Mouse (Mus musculus) MEL (cell line): Measurements from ENCODE around the gene Derl3. TPM values are rescaled to one million over a fixed set of nuclear protein-coding genes. Genes with fewer than 3 reads are reported as not detected.
A peak's percentile ranks its signal among the peaks of the same experiment; 100 is the strongest.

Source experiments
- DNase-seq: peaks from one replicate; pipeline ENCODE4 v3.0.0; 2011; ENCODE audit warnings: low read depth, low spot score
- H3K27ac ChIP-seq: 2 replicates; pipeline ENCODE4 v1.5.1; 2012; ENCODE audit warnings: low read depth, mild to moderate bottlenecking, control low read depth, low read length, moderate library complexity; ENCODE audit not compliant: control insufficient read depth
- H3K27me3 ChIP-seq, 2 experiments: fragments of 150-350 bp in 1 of 2; sonication (generic) in 1 of 2; 2 replicates each; pipeline ENCODE4 v1.6.1; 2012; ENCODE audit warnings: low read length in 2 of 2, mild to moderate bottlenecking in 2 of 2, improper control_type of control experiment in 1 of 2, moderate library complexity in 1 of 2; ENCODE audit not compliant: insufficient read depth in 2 of 2, control insufficient read depth in 1 of 2
- H3K36me3 ChIP-seq, 2 experiments: 2 replicates each; pipeline ENCODE4 v1.6.1; 2012 to 2014; ENCODE audit warnings: low read length in 2 of 2, improper control_type of control experiment in 1 of 2, inconsistent platforms in 1 of 2, mild to moderate bottlenecking in 1 of 2; ENCODE audit not compliant: insufficient read depth in 2 of 2, control insufficient read depth in 1 of 2
- H3K4me1 ChIP-seq, 2 experiments: fragments of 150-350 bp in 1 of 2; sonication (generic) in 1 of 2; 2 replicates each; pipeline ENCODE4 v1.6.1; 2012; ENCODE audit warnings: low read length in 2 of 2, improper control_type of control experiment in 1 of 2, mild to moderate bottlenecking in 1 of 2; ENCODE audit not compliant: insufficient read depth in 2 of 2, control insufficient read depth in 1 of 2
- H3K4me3 ChIP-seq, 2 experiments: fragments of 150-350 bp in 1 of 2; sonication (generic) in 1 of 2; 2 replicates each; pipeline ENCODE4 v1.5.1; 2012; ENCODE audit warnings: low read depth in 2 of 2, low read length in 2 of 2, mild to moderate bottlenecking in 2 of 2, moderate library complexity in 2 of 2, control low read depth in 1 of 2, improper control_type of control experiment in 1 of 2; ENCODE audit not compliant: control insufficient read depth in 1 of 2, insufficient read depth in 1 of 2
- H3K79me2 ChIP-seq: 2 replicates; pipeline ENCODE4 v1.6.1; 2012; ENCODE audit warnings: mild to moderate bottlenecking, low read length, moderate library complexity; ENCODE audit not compliant: control insufficient read depth, poor library complexity, insufficient read depth
- H3K9ac ChIP-seq: 2 replicates; pipeline ENCODE4 v1.6.1; 2012; ENCODE audit warnings: low read depth, mild to moderate bottlenecking, control low read depth, low read length, moderate library complexity; ENCODE audit not compliant: control insufficient read depth, poor library complexity, severe bottlenecking
- H3K9me3 ChIP-seq: fragments of 150-350 bp; sonication (generic); replicated peaks from 2 replicates; pipeline ENCODE4 v1.6.1; 2012; ENCODE audit warnings: mild to moderate bottlenecking, low read length, improper control_type of control experiment, moderate library complexity; ENCODE audit not compliant: insufficient read depth
- BHLHE40 ChIP-seq: IDR thresholded peaks from 2 replicates; pipeline ENCODE4 v1.6.1; 2012; ENCODE audit warnings: low read depth, mild to moderate bottlenecking, inconsistent platforms, low read length, improper control_type of control experiment, borderline replicate concordance
- CHD1 ChIP-seq: IDR thresholded peaks from 2 replicates; pipeline ENCODE4 v1.6.1; 2012; ENCODE audit warnings: low read depth, mild to moderate bottlenecking, inconsistent platforms, low read length, improper control_type of control experiment
- CHD2 ChIP-seq: IDR thresholded peaks from 2 replicates; pipeline ENCODE4 v1.6.1; 2011; ENCODE audit warnings: low read length, improper control_type of control experiment
- ELF1 ChIP-seq: IDR thresholded peaks from 2 replicates; pipeline ENCODE4 v1.6.1; 2014; ENCODE audit warnings: low read depth, mild to moderate bottlenecking, inconsistent platforms, low read length, improper control_type of control experiment, moderate library complexity
- EP300 ChIP-seq, 2 experiments: IDR thresholded peaks; 2 replicates each; pipeline ENCODE4 v1.6.1; 2011; ENCODE audit warnings: improper control_type of control experiment in 2 of 2, low read length in 2 of 2, low read depth in 1 of 2, mild to moderate bottlenecking in 1 of 2
- GABPA ChIP-seq: IDR thresholded peaks from 2 replicates; pipeline ENCODE4 v1.6.1; 2012; ENCODE audit warnings: low read depth, mild to moderate bottlenecking, inconsistent platforms, low read length, improper control_type of control experiment, moderate library complexity
- GATA1 ChIP-seq: IDR thresholded peaks from 2 replicates; pipeline ENCODE4 v1.6.1; 2011; ENCODE audit warnings: low read depth, low read length, improper control_type of control experiment
- JUND ChIP-seq: IDR thresholded peaks from 2 replicates; pipeline ENCODE4 v1.6.1; 2011; ENCODE audit warnings: low read depth, mild to moderate bottlenecking, improper control_type of control experiment, low read length
- MAZ ChIP-seq: IDR thresholded peaks from 2 replicates; pipeline ENCODE4 v1.6.1; 2012; ENCODE audit warnings: low read depth, mild to moderate bottlenecking, inconsistent platforms, low read length, improper control_type of control experiment
- MEF2A ChIP-seq: IDR thresholded peaks from 2 replicates; pipeline ENCODE4 v1.6.1; 2014; ENCODE audit warnings: low read depth, mild to moderate bottlenecking, inconsistent platforms, low read length, improper control_type of control experiment; ENCODE audit not compliant: poor library complexity, insufficient replicate concordance, severe bottlenecking; ENCODE audit errors: extremely low read depth
- NRF1 ChIP-seq: IDR thresholded peaks from 2 replicates; pipeline ENCODE4 v1.6.1; 2014; ENCODE audit warnings: low read depth, mild to moderate bottlenecking, inconsistent platforms, low read length, improper control_type of control experiment, moderate library complexity; ENCODE audit not compliant: poor library complexity, insufficient read depth, severe bottlenecking
- POLR2AphosphoS2 ChIP-seq: IDR thresholded peaks from 2 replicates; pipeline ENCODE4 v1.6.1; 2011; ENCODE audit warnings: low read length, improper control_type of control experiment
- POLR2AphosphoS5 ChIP-seq: IDR thresholded peaks from 2 replicates; pipeline ENCODE4 v1.6.1; 2012; ENCODE audit warnings: low read depth, borderline replicate concordance, mild to moderate bottlenecking, inconsistent platforms, low read length, moderate library complexity, mixed read lengths
- RAD21 ChIP-seq: IDR thresholded peaks from 2 replicates; pipeline ENCODE4 v1.6.1; 2011; ENCODE audit warnings: mild to moderate bottlenecking, low read depth, low read length, improper control_type of control experiment
- RCOR1 ChIP-seq: IDR thresholded peaks from 2 replicates; pipeline ENCODE4 v1.6.1; 2012; ENCODE audit warnings: low read depth, mild to moderate bottlenecking, inconsistent platforms, low read length, improper control_type of control experiment
- SIN3A ChIP-seq: IDR thresholded peaks from 2 replicates; pipeline ENCODE4 v1.6.1; 2012; ENCODE audit warnings: low read length, improper control_type of control experiment, inconsistent platforms
- SMC3 ChIP-seq: IDR thresholded peaks from 2 replicates; pipeline ENCODE4 v1.6.1; 2011; ENCODE audit warnings: low read depth, low read length, improper control_type of control experiment
- TAL1 ChIP-seq: IDR thresholded peaks from 2 replicates; pipeline ENCODE4 v1.6.1; 2012; ENCODE audit warnings: mild to moderate bottlenecking, inconsistent platforms, low read length, moderate library complexity, mixed read lengths
- TCF12 ChIP-seq: IDR thresholded peaks from 2 replicates; pipeline ENCODE4 v1.6.1; 2014; ENCODE audit warnings: low read depth, mild to moderate bottlenecking, inconsistent platforms, low read length, improper control_type of control experiment, moderate library complexity
- UBTF ChIP-seq: IDR thresholded peaks from 2 replicates; pipeline ENCODE4 v1.6.1; 2012; ENCODE audit warnings: low read depth, mild to moderate bottlenecking, inconsistent platforms, low read length, improper control_type of control experiment, moderate library complexity, borderline replicate concordance; ENCODE audit not compliant: insufficient read depth
- USF1 ChIP-seq: IDR thresholded peaks from 2 replicates; pipeline ENCODE4 v1.6.1; 2014; ENCODE audit warnings: low read depth, mild to moderate bottlenecking, inconsistent platforms, low read length, improper control_type of control experiment, moderate library complexity
- USF2 ChIP-seq, 2 experiments: IDR thresholded peaks; 2 replicates each; pipeline ENCODE4 v1.6.1; 2011 to 2012; ENCODE audit warnings: improper control_type of control experiment in 2 of 2, low read length in 2 of 2, borderline replicate concordance in 1 of 2, inconsistent platforms in 1 of 2, low read depth in 1 of 2, mild to moderate bottlenecking in 1 of 2; ENCODE audit not compliant: insufficient read depth in 1 of 2
- ZC3H11A ChIP-seq: IDR thresholded peaks from 2 replicates; pipeline ENCODE4 v1.6.1; 2012; ENCODE audit warnings: low read depth, mild to moderate bottlenecking, inconsistent platforms, low read length, improper control_type of control experiment
- ZKSCAN1 ChIP-seq: IDR thresholded peaks from 2 replicates; pipeline ENCODE4 v1.6.1; 2012; ENCODE audit warnings: low read depth, mild to moderate bottlenecking, inconsistent platforms, low read length, improper control_type of control experiment, moderate library complexity
- polyA plus RNA-seq, 2 experiments: library from polyadenylated mRNA; stranded (reverse) in 1 of 2; unstranded in 1 of 2; fragments of >175 nt in 1 of 2; fragments of >200 nt in 1 of 2; gene quantifications; 2 replicates each; pipeline versions ENCODE4 v1.2.1 to v1.2.4; 2012; ENCODE audit warnings: low replicate concordance in 2 of 2, low read depth in 1 of 2; ENCODE audit not compliant: insufficient read length in 2 of 2, insufficient read depth in 1 of 2, missing spikeins in 1 of 2
- total RNA-seq: library from RNA; depleted of rRNA; stranded (reverse); fragments of 300-350 nt; gene quantifications from 2 replicates; pipeline ENCODE4 v1.2.3, GENCODE M21; 2012

Gene Derl3
- total and polyA plus RNA-seq, 3 experiments, result 0.69 to 1.5 TPM; not detected in 1

DNA sequence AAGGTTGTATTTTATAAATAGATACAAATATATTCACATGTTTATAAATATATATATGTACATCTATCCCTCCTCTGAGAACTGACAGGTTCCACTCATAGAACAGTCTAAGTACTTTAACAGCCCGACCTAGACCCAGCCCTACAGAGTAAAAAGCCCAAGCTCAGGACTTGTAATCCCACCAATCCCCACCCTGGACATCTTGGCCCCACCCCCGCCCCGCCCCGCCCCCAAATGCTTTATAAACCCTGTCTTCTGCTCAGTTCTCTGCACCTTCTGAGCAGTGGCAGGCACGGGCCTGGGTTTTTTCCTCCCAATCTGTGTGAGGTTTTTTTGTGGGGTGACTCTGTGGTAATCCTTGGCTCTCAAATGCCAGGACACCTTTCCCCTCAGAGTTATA, 39.1 kb upstream of the Derl3 start:
- H3K27ac ChIP-seq, result no peak overlapping the region
- H3K79me2 ChIP-seq, result peaks cover 8% of the 10 kb centered on the region
- peaks cover 0 to 9% of the 10 kb centered on the region in 2 experiments; a peak in 2 of 4 replicates for H3K36me3 ChIP-seq
- no peak overlapping the region for H3K4me3 ChIP-seq
- peaks cover 0 to 9% of the 10 kb centered on the region in 2 experiments; a peak in 1 of 4 replicates for H3K4me1 ChIP-seq
- DNase-seq, result peak; percentile 59
- no peak for TF ChIP-seq NRF1
- TF ChIP-seq MAZ, result no peak
- TF ChIP-seq UBTF, result no peak
- TF ChIP-seq TCF12, result no peak
- TF ChIP-seq CHD1, result no peak
- TF ChIP-seq GABPA, result no peak
- no peak for TF ChIP-seq GATA1
- TF ChIP-seq ZC3H11A, result no peak
- no peak for TF ChIP-seq JUND
- TF ChIP-seq SIN3A, result no peak
- TF ChIP-seq MEF2A, result no peak
- TF ChIP-seq POLR2AphosphoS5, result no peak
- TF ChIP-seq SMC3, result no peak
- TF ChIP-seq BHLHE40, result no peak
- no peak for TF ChIP-seq USF2 (IDR thresholded peaks at IDR 0.05; ENCODE audit: borderline replicate concordance in 1 of 2, insufficient read depth in 1 of 2, low read depth in 1 of 2, low read length in 2 of 2)
- no peak for TF ChIP-seq ELF1
- TF ChIP-seq EP300 (IDR thresholded peaks at IDR 0.05; ENCODE audit: low read depth in 1 of 2, low read length in 2 of 2), result no peak
- TF ChIP-seq ZKSCAN1, result no peak
- no peak for TF ChIP-seq POLR2AphosphoS2
- TF ChIP-seq RAD21, result no peak
- no peaks in the 10 kb centered on the region for H3K9me3 ChIP-seq
- H3K9ac ChIP-seq, result no peak overlapping the region
- H3K27me3 ChIP-seq, result no peaks in the 10 kb centered on the region

DNA sequence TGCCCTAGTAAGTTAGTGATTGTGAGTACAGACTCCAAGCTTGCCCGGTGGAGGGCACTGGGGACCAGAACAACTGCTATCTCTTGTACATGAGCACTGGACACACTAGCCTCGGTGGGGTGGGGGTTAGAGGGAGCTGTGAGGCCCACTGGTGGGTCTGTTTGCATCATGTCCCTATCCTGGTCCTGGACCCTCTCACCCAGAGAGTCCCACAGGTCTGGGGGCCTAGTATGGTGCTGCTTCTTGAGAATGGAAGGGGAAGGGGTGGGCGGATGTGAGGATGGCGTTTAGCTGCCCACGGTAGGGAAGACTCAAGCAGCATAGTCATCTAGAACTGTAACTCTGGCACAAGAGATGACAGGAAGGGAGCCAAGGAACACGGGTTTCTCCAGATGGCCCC, 38.4 kb upstream of the Derl3 start:
- Histone ChIP-seq H3K27me3 (no peaks in the 10 kb centered on the region), H3K9ac (no peak overlapping the region), H3K79me2 (peaks cover 14% of the 10 kb centered on the region), H3K4me1 (peaks cover 0 to 9% of the 10 kb centered on the region in 2 experiments; a peak in 1 of 4 replicates), H3K36me3 (peaks cover 0 to 9% of the 10 kb centered on the region in 2 experiments; a peak in 2 of 4 replicates), H3K4me3 (no peak overlapping the region), H3K27ac (no peak overlapping the region), H3K9me3 (no peaks in the 10 kb centered on the region)
- no peak for DNase-seq
- TF ChIP-seq TAL1 (no peak), RAD21 (no peak), CHD2 (no peak), GATA1 (no peak), SIN3A (no peak), MAZ (no peak), EP300 (IDR thresholded peaks at IDR 0.05; ENCODE audit: low read depth in 1 of 2, low read length in 2 of 2) (no peak), RCOR1 (no peak), USF1 (no peak)
